Mouse (Mus musculus): ENCODE measurements at regions not wholly inside any gene's neighbourhood (a gene's known extent, or its start where the extent isn't known, plus 50 kb on each side); places are given as distances from the start of the nearest gene placed in this dataset.
A peak's percentile ranks its signal among the peaks of the same experiment; 100 is the strongest.

DNA sequence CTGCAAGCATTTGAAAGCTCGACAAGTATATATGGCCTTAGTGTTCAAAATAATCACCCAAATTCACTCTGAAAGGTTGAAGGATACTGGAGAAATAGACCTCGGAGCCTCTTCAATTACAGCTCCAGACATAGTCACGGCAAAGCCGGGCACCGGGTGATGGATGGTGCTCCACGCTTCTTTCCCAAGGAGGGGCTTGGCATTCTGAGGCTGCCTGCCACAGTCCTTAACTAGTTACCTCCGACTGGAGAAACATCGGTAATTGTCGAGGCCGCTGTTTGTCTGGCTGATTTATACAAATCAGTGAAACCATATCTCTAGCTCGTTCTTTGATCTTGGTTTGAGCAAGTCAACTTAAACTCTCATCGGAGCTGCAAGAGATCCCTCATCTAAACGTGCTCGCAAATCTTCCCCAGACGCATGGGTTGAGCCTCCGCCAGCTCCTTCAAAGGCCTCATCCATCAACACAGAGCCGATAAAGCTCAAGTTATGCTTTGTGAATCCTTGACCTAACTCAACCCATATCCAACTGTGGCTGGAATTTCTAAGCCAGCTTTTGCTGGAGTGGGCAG is 145.4 kb upstream of the Stx16 start:
- DNase-seq (ENCODE audit: low spot score): no peak

- DNase-seq (ENCODE audit: low spot score): no peak
Measured at GRCm38 (mm10) chr2:173935706-173936105, 140.4 kb upstream of the Stx16 start.

GRCm38 (mm10) chr2:173937531-173938439 is 138.3 kb upstream of the Stx16 start:
- peak; percentile 51 for DNase-seq (ENCODE audit: low spot score)

GRCm38 (mm10) chr2:173938440-173938787 is 137.7 kb upstream of the Stx16 start:
- no peak for DNase-seq (ENCODE audit: low spot score)

DNA sequence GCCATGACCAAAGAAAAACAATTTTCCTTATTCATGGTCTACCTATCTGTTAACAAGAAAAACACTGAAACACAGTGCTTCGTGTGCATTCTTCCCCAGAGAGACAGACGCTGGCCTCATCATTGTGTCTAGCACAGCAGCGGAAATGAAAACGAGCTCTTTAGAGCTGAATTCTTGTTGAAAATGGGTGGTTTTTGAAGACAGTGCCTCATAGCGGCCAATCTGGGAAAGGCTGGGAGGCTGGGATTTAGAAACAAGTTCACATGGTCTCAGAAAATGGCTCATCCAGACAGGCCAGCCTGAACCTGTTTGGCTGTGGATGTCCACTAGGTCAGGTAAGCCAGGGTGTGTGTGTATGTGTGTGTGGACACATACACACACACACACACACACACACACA is 130.7 kb upstream of the Stx16 start:
- no peak for DNase-seq (ENCODE audit: low spot score)

DNA sequence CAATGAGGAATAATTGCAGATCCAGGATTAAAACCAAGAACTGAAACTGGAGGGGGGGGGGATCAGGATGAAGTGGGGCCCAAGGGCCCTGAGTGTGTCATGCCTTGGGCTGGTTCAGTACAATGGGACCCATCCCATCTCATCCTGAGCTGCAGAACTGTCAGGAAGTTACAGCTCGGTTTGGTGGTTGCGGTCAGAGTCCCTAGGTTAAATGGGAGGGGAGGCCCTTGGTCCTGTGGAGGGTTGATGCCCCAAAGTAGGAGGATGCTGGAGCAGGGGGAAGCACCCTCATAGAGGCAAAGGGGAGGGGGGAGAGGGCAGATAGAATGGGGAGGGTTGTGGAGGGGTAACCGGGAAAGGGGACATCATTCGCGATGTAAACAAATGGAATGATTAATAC is 127.5 kb upstream of the Stx16 start:
- no peak for DNase-seq (ENCODE audit: low spot score)

DNA sequence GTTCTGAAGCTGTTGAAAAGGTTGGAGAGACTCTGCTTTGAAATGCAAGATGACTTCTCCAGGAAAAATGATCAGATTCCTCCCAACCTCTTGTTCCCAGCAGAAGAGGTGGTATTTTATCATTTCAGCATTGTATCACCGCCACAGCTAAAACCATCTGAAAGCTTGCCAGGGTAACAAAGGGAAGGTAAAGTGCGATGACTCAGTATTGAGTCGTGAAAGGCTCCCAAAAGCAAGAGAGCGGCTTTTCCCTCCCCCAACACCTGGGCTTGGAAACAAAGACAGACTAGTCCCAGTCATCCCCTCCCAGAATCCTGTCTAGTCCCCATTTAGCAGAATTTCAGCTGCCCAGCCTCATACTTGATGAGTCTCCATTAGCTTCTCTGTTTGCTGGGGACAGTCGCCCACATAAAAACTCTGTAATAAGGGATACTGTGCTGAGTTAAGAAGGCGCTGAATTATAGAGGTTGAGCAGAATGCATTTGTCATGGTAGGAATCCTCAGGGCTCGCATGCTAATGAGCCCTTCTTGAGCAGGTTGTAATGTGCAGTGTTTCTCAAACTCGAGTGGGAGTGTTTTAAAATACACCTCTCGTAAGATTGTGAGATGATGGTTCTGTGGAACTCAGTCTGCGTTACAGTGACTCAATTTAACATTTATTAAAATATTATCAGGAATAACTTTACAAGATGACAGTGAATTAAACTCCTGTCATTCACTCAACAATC is 125.8 kb upstream of the Stx16 start:
- DNase-seq (ENCODE audit: low spot score): no peak

- DNase-seq (ENCODE audit: low spot score): no peak
Measured at GRCm38 (mm10) chr2:173966111-173966510, 110.0 kb upstream of the Stx16 start.

DNA sequence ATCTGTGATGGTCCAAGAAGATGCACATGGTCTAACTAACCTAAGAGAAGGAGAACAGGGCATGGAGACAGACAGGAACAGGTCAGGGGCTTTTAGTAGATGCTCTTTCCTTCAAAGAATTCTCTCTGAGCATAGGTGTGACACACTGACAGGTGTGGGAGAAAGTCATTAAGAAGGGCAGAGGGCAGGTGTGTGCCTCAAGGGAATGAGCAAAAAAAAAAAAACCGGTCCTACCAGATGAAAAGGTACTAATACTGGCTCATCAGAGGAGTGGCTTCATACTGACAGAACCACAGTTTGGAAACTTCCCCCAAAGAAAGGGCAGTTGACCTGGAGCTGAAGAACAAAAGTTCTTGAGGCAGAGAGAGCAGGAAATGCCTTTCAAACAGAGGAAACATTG is 105.3 kb upstream of the Stx16 start:
- DNase-seq (ENCODE audit: low spot score): no peak

DNA sequence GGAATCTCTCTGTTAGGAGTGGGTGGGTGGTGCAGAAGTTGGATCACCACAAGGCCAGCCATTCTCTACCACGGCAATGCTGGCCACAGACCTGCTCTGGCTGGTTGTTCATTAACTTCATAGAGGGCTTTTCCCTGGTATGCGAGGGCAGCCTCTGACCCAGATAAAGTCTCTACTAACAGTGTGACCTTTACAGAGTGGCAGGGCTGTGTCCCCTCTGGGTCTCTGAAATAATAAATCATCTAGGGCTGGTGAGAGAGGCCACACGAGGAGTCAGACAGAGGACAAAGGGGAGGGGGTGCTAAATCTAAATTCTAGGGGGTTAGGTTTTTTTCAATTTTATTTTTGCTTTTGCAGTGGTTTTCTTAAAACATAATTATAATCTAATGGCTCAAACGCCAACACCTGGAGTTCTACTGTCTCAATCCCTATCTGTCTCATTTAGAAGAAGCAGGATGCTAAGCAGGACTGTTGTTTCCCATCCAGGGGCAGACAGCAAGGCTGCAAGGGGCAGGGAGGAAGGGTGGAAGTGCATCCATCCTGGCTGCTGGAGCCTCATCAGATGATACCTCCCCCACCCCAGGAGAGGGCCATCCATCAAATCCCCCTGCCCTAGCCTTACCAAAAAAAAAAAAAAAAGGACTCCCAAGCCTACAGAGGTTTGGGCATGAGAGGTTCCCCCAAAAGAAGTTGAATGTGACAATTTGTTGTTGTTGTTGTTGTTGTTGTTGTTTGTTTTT is 99.6 kb upstream of the Stx16 start:
- DNase-seq (ENCODE audit: low spot score): no peak

DNA sequence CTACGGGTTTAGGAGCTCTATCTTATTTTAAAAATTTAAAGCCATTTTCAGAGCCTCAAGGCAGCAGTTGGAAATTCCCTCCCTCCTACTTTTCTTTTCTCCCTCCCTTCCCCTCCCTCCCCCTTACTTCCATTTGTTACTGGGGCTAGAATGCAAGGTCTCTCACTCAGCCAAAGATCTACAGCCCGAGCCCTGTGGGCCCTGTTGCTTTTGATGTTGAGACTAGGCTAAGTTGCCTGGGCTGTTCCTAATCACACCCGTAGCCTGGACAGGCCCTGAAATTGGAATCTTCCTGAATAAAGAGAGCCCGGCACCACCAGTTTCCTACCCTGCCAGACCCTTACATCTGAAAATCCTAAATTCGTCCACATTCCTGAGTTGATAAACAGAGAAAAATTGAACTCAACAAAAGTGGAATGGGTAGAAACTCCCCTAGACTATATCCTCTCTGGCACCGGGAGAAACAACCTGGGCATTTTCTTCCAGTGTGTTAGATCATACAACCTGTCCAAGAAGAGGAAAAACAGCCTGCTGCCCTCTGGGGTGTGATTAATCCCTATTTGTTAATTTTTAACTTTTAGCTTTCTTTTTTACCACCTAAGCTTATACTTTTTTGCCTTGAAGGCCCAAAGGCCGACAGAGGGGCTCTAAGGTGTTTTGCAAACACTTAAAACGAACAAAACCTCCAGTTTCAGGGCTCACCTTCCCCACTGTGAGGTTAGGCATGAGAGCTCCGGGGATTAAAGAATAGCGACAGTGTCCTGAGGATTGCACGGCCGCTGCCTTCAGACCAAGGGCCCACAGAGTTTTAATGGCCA is 98.7 kb upstream of the Stx16 start:
- DNase-seq (ENCODE audit: low spot score): no peak

DNA sequence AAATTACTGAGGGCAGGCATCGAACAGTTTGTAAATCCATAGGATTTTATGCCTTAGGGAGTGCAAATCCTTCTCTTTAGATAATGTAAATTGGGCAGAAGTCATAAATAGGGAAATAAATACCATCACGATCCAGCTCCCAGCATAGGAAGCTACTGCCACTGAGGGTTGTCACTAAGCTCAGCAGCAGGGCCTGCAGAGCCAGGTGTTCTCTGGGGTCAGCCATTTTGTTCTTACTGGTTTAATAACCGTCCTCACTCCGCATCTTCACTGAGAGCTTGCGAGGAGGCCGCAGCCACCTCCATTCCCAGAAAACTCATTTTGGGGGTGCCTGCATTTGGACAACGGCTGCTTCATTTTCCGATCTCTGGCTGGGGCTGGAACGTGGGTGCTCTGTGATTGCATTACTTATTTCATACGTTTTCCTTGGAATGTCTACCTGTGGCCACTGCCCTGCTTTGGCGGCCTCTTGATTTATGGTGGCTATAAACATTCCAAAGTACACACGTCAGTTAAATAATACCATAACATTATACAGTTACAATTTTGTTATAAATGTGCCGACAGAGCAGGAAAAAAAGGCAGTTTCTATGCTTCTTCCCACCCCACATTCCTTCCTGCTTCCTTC is 97.9 kb upstream of the Stx16 start:
- DNase-seq (ENCODE audit: low spot score): no peak

- DNase-seq (ENCODE audit: low spot score): no peak
Measured at GRCm38 (mm10) chr2:173981036-173981435, 95.1 kb upstream of the Stx16 start.

DNA sequence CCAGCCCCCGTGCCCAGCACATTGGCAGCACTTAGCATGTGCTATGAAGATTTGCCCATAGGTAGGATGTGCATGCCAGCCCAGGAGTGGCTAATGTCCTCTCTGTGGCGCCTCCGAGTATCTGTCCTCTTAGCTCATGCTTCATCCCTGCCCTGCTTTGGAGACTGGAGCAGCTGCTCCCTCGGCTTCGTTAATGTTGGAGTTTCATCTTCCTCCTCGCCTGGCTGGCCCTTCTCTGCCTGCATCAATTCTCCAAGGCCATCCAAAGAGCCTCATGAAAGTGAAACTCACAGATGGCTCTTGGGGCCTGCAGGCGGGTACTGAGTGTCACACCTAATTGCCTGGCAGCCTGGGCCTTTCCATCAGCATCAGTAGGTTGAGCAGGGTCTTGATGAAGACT is 88.6 kb upstream of the Stx16 start:
- no peak for DNase-seq (ENCODE audit: low spot score)

DNA sequence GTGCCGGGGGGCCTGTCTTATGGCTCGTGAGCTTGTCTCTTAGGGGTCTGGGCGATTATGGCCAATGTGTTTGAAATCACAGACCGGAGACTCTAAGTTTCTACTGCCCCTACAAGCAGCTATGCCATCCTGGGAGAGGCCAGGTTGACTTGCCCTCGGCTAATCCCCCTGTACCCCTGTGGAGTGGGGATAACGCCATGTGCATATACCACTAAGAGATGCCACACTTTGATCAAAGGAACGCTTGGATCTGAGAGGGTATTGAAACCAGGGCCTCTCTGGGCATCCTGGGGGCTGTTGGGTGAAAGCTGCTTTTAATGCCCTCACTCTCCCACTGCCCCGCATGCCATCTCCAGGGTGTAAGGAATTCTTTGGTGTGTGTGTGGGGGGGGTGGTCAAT is 88.2 kb upstream of the Stx16 start:
- DNase-seq (ENCODE audit: low spot score): no peak

- DNase-seq (ENCODE audit: low spot score): no peak
Measured at GRCm38 (mm10) chr2:173988641-173989336, 87.3 kb upstream of the Stx16 start.

DNA sequence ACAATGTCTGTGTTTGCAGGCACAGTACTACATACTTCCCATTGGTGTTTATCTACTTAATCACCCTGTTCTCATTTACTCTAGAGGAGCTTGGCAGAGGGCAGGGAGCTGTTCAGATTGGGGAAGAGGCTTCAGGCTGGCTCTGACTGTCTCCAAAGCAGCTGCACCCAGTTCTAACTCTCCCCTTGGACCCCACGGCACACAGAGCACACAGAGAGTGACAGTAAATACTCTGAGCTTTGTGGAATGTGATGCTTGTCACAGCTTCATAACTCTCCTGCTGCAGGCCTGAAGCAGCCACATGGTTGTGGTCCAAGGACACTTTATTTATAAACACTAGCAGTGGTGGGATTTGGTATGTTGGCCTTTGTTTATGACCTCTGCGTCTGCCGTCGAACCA is 85.4 kb upstream of the Stx16 start:
- no peak for DNase-seq (ENCODE audit: low spot score)

- no peak for DNase-seq (ENCODE audit: low spot score)
Measured at GRCm38 (mm10) chr2:173991447-173991846, 84.7 kb upstream of the Stx16 start.

DNA sequence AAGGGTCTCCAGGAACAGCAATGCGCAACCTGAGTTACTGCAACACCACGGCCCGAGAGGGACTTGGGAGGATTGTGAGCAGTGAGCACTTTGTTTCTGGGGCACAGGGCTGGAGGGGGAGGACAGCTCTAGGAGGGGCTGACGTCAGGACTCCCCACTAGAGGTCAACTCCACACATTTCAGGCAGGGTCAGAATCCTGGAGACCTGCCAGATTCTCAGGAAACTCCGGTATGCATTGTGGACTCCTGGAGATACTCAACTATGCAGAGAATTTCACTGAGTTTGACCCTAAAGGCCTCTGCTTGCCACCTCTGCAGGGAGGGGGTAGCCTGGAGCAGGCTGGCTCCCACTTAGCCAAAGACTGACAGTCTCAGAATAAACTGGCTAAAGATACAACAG is 84.1 kb upstream of the Stx16 start:
- peak; percentile 40 for DNase-seq (ENCODE audit: low spot score)

- no peak for DNase-seq (ENCODE audit: low spot score)
Measured at GRCm38 (mm10) chr2:173993431-173993955, 82.6 kb upstream of the Stx16 start.
